Mouse (Mus musculus) thymus, adult 2 months (tissue): ENCODE data around the gene Mrps15.

Experiments
- CTCF ChIP-seq: fragments of 200-500 bp; IDR thresholded peaks from 2 replicates; pipeline ENCODE4 v1.5.1; 2012; ENCODE audit warnings: mild to moderate bottlenecking, control low read depth, low read length, moderate library complexity, borderline replicate concordance; ENCODE audit not compliant: control insufficient read depth, poor library complexity, insufficient read depth; ENCODE audit errors: extremely low read depth
- POLR2A ChIP-seq: fragments of 200-500 bp; IDR thresholded peaks from 2 replicates; pipeline ENCODE4 v1.6.1; 2012; ENCODE audit warnings: mild to moderate bottlenecking, low read length, control low read depth, moderate library complexity; ENCODE audit not compliant: control insufficient read depth, poor library complexity, insufficient read depth; ENCODE audit errors: extremely low read depth

DNA sequence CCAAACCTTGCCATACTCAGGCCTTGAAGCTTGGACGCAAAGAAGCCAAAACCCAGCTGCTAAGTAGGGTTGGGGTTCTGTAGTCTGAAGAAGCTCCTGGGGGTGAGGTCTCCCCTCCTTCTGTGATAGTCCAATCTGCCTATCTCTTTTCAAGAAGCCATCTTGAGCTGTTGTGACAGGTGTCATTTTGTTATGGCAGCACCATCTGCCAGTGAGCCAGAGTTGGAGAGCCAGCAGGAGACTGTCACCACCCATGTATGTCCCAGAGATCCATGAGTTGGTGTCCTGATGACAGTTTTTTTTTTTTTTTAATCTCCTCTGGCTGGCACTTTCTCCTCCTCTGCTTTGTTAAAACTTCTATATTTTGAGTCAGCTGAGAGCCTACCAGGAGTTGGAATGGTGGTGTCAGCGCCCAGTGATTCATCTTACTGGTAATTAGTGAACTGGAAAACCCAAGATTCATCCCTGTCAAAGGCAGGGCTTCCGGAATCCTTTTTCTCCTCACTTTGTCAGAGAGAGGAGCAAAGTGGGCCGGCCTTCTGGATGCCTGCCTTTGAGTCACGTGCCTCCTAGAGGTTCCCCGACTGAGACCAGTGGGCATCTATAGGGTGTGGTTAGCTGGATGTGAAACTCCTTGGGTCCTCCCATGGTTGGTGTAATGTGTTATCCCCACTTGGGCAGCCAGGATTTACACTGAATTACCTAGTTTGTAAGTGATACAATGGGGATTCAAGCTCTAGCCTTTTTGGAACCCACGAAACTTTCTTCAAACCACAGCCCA is 55.5 kb downstream of the Mrps15 start:
- TF ChIP-seq CTCF (no peak), POLR2A (no peak)
